Mouse (Mus musculus): ENCODE data around the gene Cep97. TPM values are rescaled to one million over a fixed set of nuclear protein-coding genes. Genes with fewer than 3 reads are reported as not detected.

Gene Cep97
- 0.02 and 0.07 TPM in 2 replicates for polyA plus RNA-seq (2012; rRNA removed; ENCODE audit: low replicate concordance)

DNA sequence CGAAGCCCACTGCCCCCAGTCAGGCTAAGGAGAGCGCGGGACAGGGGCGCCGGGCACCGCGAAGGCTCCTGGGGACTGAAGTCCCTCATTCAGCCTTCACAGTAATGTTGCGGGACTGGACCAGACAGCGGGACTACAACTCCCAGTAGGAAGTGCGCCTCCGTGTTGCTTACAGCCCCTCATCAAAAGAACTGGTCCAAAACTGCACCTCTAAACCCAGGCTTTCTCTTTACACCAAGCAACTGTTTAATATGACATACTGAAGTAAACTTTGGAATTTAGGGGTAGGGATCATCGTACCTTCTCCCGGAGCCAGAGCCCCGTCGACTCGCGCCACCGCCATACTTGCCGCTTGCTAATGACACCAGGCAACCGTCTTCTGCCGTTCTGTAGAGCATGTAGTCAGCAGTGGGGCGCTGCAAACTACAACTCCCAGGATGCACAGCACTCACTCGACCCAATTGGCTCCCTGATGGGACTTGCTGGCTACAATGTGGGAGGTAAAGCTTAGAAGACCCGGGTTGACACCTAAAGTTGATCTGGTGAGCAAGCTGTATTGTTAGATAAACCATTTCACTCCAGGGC, at the start of gene Cep97:
TSS of gene Cep97 (minus strand) at position 403 of the 585 bp plus-strand sequence.

DNA sequence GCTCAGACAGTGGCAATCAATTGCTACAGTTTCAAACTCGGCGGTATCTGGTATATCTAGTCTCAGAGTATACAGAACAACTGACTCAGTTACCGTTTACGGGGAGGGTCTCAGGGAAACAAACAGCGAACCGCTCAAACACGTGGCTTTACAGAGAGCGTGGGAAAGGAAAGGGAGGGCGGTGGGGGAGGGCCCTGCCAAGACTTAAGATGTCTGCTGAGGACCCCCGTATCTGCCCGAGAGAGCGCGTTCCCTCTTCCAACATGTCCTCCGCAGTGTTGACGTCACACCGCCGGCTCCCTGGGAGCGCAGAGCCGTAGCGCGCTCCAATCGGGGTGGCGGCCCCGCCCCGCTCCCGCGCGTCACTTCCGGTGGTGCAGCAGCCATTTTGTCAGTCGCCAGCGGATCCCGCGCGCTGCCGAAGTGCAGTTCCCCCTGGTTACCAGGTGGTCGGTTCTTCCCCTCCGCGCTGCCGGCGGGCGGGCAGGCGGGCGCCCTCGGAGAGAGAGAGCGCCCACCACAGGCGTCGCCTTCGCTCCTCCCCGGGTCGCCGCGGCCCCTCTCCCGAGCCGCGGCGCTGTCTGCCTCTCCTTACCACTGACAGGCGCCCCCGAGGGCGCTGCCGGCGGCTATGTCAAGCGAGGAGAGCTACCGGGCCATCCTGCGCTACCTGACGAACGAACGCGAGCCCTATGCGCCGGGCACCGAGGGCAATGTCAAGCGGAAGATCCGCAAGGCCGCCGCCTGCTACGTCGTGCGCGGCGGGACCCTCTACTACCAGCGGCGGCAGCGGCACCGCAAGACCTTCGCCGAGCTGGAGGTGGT, 39.0 kb upstream of the Cep97 start, which contains the start of gene Zbtb11:
TSS of gene Zbtb11 (plus strand) at position 453 of the 825 bp plus-strand sequence.

DNA sequence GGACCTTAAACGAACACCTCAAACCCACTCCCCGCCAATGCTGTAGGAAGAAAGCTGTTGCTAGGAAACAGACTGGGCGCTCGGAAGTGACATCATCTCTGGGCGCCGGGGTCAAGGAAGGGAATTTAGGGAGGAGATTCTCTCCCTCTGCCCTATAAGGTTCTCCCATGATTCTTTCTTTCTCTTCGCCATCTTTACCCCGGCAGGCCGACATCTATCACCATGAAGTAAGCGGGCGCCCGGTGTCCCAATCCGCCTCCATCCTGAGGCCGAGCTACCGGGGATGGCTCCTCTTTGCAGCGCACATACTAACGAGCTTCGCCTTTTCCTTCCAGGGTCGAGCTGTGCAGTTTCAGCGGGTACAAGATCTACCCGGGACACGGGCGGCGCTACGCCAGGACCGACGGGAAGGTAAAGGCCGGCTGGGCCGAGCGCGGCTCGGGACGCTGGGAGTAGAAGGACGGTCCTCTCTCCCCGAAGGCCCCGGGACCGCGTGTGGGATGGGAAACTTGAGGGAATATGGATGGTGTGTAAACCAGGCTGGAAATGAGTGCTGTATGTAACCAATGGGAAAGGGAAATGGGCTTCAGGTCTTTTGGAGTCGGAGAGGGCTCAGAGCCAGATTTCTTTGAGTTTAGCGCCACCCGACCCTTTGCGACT, 31.7 kb upstream of the Cep97 start, which contains the start of gene Rpl24:
TSS of gene Rpl24 (plus strand) at position 64 of the 660 bp plus-strand sequence.

DNA sequence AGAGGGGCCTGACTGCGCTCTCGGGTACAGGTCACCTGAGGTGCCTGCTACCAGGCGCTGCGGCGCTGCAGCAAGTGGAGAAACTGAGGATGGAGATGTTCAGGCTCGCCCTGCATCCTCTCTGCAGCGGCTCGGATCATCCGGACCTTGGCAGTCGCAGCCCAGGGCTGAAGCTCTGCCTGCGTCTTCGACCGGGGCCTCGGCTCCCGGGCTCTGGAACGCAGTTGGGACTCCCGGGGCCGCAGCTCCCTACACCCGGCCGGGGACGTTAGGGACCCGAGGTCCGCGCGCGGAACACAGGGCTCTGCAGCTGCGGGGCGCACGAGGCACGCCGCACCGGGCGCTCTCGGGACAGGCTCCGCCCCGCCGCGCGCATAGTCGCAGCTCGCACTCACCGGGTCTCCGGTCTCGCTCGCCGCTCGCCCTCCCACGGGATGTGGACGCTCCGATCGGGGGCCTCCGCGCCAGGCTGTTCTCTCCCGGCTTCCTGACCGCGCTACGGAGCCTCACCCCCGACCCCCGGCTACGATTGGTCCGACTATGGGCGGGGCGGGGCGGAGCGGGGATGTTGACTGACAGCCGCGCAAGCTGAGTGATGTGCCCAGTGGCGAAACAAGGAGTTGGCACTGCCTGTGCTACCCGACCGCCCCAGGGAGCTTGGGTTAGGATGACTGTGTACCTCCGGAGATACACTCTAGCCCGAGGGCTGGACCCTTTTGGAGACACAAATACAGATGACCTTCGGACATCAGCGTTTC, 39.6 kb downstream of the Cep97 start, which contains the start of gene Nxpe3:
TSS of gene Nxpe3 (minus strand) at position 393 of the 758 bp plus-strand sequence.

Other genes starting within 250 kb of the Cep97 start
- gene Nfkbiz, start 96.0 kb downstream of the Cep97 start, polyA plus RNA-seq (2012; rRNA removed; ENCODE audit: low replicate concordance) = 44.9 and 72.7 TPM in 2 replicates
- gene Nxpe3, start 39.6 kb downstream of the Cep97 start, polyA plus RNA-seq (2012; rRNA removed; ENCODE audit: low replicate concordance) = 0.12 and 0.39 TPM in 2 replicates
- 12.0 and 12.5 TPM in 2 replicates for gene Rpl24, start 31.4 kb upstream of the Cep97 start, polyA plus RNA-seq (2012; rRNA removed; ENCODE audit: low replicate concordance)
- 1.1 TPM in 2 replicates for gene Zbtb11, start 39.0 kb upstream of the Cep97 start, polyA plus RNA-seq (2012; rRNA removed; ENCODE audit: low replicate concordance)
- 1.6 and 1.8 TPM in 2 replicates for gene Pcnp, start 94.9 kb upstream of the Cep97 start, polyA plus RNA-seq (2012; rRNA removed; ENCODE audit: low replicate concordance)
- 1.7 and 3.9 TPM in 2 replicates for gene Trmt10c, start 103.0 kb upstream of the Cep97 start, polyA plus RNA-seq (2012; rRNA removed; ENCODE audit: low replicate concordance)
- 0.40 and 0.53 TPM in 2 replicates for gene Senp7, start 113.5 kb upstream of the Cep97 start, polyA plus RNA-seq (2012; rRNA removed; ENCODE audit: low replicate concordance)